Mouse (Mus musculus): ENCODE measurements around the gene Epb42. TPM values are rescaled to one million over a fixed set of nuclear protein-coding genes. Genes with fewer than 3 reads are reported as not detected.
A peak's percentile ranks its signal among the peaks of the same experiment; 100 is the strongest.

The Epb42 gene
- total and polyA plus RNA-seq, 2 experiments from 2014 or later: 0.12 TPM; not detected in 1

DNA sequence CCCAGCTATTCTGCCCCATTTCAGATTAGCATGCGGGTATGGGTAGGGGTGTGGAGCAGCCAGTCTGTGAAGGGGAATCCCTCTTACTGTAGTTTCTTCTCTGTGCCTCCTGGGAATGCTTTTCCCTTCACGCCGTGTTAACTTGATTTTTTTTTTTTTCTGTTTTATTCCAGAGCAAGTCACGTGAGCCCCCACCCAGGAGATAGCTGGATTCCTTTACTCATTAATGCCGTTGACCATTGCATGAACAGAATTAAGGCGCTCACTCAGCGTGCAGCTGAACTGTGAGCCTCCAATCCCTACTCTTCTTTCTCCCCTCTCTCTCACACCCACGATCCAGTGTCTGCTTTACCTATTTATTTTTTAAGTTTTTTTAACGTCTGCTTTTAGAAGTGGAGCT is 20.6 kb downstream of the Epb42 start:
- TF ChIP-seq CTCF (IDR thresholded peaks at IDR 0.05): no peak
- 87% methylated on average over 9 of the region's 9 CpGs for WGBS
- H3K4me3 ChIP-seq (ENCODE audit: low read depth, low read length): no peak overlapping the region
- no peaks in the 10 kb centered on the region for H3K27me3 ChIP-seq (ENCODE audit: insufficient read depth, low read length)
- no peak overlapping the region for H3K4me2 ChIP-seq (ENCODE audit: low read depth, low read length, poor library complexity, severe bottlenecking)
- DNase-seq (ENCODE audit: low spot score) (no peak), ATAC-seq (ENCODE audit: low FRiP score) (no peak)
- no peak overlapping the region for H3K9ac ChIP-seq (replicated peaks; ENCODE audit: low read length, poor library complexity, severe bottlenecking)
- H3K36me3 ChIP-seq (ENCODE audit: insufficient read depth, low read length): peaks cover 23% of the 10 kb centered on the region
- H3K9me3 ChIP-seq (ENCODE audit: low read length): no peaks in the 10 kb centered on the region
- no peaks in the 10 kb centered on the region for H3K4me1 ChIP-seq (ENCODE audit: insufficient read depth, low read length)
- H3K27ac ChIP-seq (ENCODE audit: low read depth, low read length): no peak overlapping the region

DNA sequence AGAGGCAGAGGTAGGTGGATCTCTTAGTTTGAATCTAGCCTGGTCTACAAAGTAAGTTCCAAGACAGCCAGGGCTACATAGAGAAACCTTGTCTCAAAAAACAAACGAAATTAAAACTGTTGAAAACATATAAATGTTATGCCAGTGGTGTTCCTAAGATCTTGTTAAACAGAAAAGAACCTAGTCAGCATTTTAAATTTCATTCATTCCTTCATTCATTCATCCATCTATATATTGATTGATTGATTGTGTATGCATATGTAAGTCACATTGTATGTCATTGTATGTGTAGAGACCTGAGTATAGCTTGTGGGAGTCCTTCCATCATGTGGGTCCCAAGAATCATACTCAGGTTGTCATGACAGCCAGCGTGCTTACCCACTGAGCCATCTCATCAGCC is 21.4 kb downstream of the Epb42 start:
- Histone ChIP-seq H3K4me3 (ENCODE audit: low read depth, low read length) (no peak overlapping the region), H3K9me3 (ENCODE audit: low read length) (no peaks in the 10 kb centered on the region), H3K27ac (ENCODE audit: low read depth, low read length) (no peak overlapping the region), H3K4me2 (ENCODE audit: low read depth, low read length, poor library complexity, severe bottlenecking) (no peak overlapping the region), H3K36me3 (ENCODE audit: insufficient read depth, low read length) (peaks cover 23% of the 10 kb centered on the region), H3K27me3 (ENCODE audit: insufficient read depth, low read length) (no peaks in the 10 kb centered on the region), H3K4me1 (ENCODE audit: insufficient read depth, low read length) (no peaks in the 10 kb centered on the region), H3K9ac (replicated peaks; ENCODE audit: low read length, poor library complexity, severe bottlenecking) (no peak overlapping the region)
- WGBS: 80% methylated on average over 2 of the region's 2 CpGs
- DNase-seq (ENCODE audit: low spot score): no peak
- ATAC-seq (ENCODE audit: low FRiP score): no peak
- no peak for TF ChIP-seq CTCF (IDR thresholded peaks at IDR 0.05)

DNA sequence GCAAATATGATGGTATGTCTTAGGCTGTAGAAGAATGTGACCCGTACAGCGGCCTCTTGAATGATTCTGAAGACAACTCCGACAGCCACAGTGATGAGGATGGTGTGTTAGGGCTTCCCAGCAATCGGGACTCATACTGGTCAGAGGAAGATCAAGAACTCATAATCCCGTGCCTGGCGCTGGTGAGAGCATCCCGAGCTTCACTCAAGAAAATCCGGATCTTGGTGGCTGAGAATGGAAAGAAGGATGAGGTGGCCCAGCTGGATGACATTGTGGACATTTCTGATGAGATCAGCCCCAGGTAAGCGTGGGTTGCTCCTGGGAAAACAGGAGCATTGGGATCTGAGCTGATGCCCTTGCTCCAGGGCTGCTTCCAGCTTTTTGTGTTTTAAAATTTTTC is 24.2 kb downstream of the Epb42 start:
- H3K4me1 ChIP-seq (ENCODE audit: insufficient read depth, low read length): peaks cover 7% of the 10 kb centered on the region; the same call in 1 of the 2 replicates
- TF ChIP-seq CTCF (IDR thresholded peaks at IDR 0.05): no peak
- H3K9me3 ChIP-seq (ENCODE audit: low read length): no peaks in the 10 kb centered on the region
- H3K9ac ChIP-seq (replicated peaks; ENCODE audit: low read length, poor library complexity, severe bottlenecking): no peak overlapping the region
- peaks cover 20% of the 10 kb centered on the region for H3K36me3 ChIP-seq (ENCODE audit: insufficient read depth, low read length)
- 93% methylated on average over 9 of the region's 9 CpGs for whole genome bisulfite sequencing
- no peak overlapping the region for H3K4me2 ChIP-seq (ENCODE audit: low read depth, low read length, poor library complexity, severe bottlenecking)
- H3K27ac ChIP-seq (ENCODE audit: low read depth, low read length): no peak overlapping the region
- DNase-seq (ENCODE audit: low spot score) (no peak), ATAC-seq (ENCODE audit: low FRiP score) (no peak)
- H3K4me3 ChIP-seq (ENCODE audit: low read depth, low read length): no peak overlapping the region
- no peaks in the 10 kb centered on the region for H3K27me3 ChIP-seq (ENCODE audit: insufficient read depth, low read length)

DNA sequence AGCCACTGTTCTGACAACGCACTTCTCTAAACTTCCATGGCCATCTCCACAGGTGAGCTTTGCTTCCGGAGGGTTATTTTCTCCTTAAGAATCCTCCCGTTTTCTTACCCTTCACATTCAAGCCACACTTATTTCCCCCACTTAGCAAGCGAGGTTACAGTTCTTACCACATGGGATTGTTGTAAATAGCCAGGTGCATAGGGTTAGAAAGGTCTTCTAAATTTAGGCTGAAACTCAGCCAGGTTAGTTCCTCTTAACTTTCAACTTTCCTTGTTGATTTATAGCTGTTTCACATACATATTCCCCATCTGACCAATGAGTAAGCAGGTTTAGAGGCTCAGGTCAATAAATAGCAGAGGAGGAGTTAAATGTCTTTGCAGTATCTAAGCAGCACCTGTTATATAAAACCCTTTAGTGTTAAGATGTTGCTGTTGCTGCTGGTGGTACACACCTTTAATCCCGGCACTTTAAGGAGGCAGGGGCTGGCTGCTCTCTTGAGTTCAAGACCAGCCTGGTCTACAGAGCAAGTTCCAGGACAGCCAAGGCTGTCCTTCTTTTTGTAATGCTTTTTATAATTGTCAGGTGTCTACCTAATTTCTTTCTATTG is 27.7 kb downstream of the Epb42 start:
- H3K9me3 ChIP-seq (ENCODE audit: low read length): no peaks in the 10 kb centered on the region
- no peak overlapping the region for H3K27ac ChIP-seq (ENCODE audit: low read depth, low read length)
- H3K4me3 ChIP-seq (ENCODE audit: low read depth, low read length): peak overlapping the region; percentile 85
- H3K27me3 ChIP-seq (ENCODE audit: insufficient read depth, low read length): no peaks in the 10 kb centered on the region
- H3K9ac ChIP-seq (replicated peaks; ENCODE audit: low read length, poor library complexity, severe bottlenecking): peak overlapping the region; percentile 64; the same call in 1 of the 2 replicates
- peak overlapping the region; percentile 79 for H3K4me2 ChIP-seq (ENCODE audit: low read depth, low read length, poor library complexity, severe bottlenecking)
- peaks cover 7% of the 10 kb centered on the region; the same call in 1 of the 2 replicates for H3K4me1 ChIP-seq (ENCODE audit: insufficient read depth, low read length)
- no peak for DNase-seq (ENCODE audit: low spot score)
- no peak for ATAC-seq (ENCODE audit: low FRiP score)
- no peak for TF ChIP-seq CTCF (IDR thresholded peaks at IDR 0.05)
- peaks cover 5% of the 10 kb centered on the region; the same call in 1 of the 2 replicates for H3K36me3 ChIP-seq (ENCODE audit: insufficient read depth, low read length)
- 24% methylated on average over 5 of the region's 5 CpGs for WGBS

DNA sequence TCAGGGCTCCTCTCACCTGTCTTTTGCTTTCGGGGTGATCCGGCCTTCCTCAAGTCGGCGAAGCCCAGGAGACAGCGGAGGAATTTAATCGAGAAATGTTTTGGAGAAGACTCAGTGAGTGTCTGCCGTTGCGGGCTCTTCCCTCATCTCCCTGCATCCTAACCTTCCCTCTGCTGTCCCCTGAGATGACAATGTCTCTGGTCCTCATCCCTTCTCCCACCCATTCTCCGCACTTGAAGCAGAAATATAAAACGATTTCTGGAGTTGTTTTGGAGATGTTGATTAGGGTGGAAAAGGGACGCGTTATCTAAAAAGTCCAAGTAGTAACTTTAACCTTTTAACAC is 28.2 kb downstream of the Epb42 start:
- peaks cover 5% of the 10 kb centered on the region; the same call in 1 of the 2 replicates for H3K36me3 ChIP-seq (ENCODE audit: insufficient read depth, low read length)
- no peaks in the 10 kb centered on the region for H3K27me3 ChIP-seq (ENCODE audit: insufficient read depth, low read length)
- DNase-seq (ENCODE audit: low spot score) (no peak), ATAC-seq (ENCODE audit: low FRiP score) (peak; percentile 38)
- peak overlapping the region; percentile 79 for H3K4me2 ChIP-seq (ENCODE audit: low read depth, low read length, poor library complexity, severe bottlenecking)
- peak overlapping the region; percentile 85 for H3K4me3 ChIP-seq (ENCODE audit: low read depth, low read length)
- no peak for TF ChIP-seq CTCF (IDR thresholded peaks at IDR 0.05)
- 1% methylated on average over 12 of the region's 12 CpGs for WGBS
- H3K9me3 ChIP-seq (ENCODE audit: low read length): no peaks in the 10 kb centered on the region
- H3K9ac ChIP-seq (replicated peaks; ENCODE audit: low read length, poor library complexity, severe bottlenecking): peak overlapping the region; percentile 64
- H3K27ac ChIP-seq (ENCODE audit: low read depth, low read length): peak overlapping the region; percentile 68
- H3K4me1 ChIP-seq (ENCODE audit: insufficient read depth, low read length): peaks cover 7% of the 10 kb centered on the region; the same call in 1 of the 2 replicates

DNA sequence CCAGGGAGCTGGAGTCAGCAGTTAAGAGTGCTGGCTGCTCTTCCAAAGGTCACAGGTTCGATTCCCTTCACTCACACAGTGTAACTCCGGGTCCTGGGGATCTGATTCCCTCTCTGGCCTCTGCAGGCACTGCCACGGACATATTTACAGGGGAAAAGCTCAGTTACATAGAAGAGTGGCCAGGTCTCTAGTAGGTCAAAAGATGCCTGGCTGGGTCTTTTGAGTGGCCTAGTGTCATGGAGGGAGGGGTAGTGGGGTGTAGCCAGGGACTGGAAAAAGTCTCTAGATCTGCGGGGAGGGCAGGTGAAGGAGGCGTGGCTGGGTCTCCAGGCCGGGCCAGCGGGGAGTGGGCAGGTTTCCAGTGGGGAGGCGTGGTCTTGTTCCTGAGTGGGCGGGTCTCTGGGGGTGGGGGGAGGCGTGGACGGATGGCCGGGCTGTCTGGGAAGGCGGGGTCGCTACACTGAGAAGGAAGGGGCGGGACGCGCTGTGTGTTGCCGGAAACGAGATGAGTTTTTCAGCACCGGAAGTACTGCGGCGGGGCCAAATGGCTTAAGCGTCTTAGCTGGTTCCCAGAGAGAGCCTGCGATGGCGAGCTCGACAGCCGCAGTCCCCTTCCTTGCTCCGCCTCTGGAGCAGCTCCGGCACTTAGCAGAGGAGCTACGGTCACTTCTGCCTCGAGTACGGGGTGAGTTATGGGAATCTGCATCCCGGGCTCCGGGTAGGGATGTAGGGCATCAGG is 28.8 kb downstream of the Epb42 start, which contains the start of gene Ccndbp1:
Gene Ccndbp1, plus strand, starts transcription at position 479 of the 739 bp plus-strand sequence.
- ATAC-seq (ENCODE audit: low FRiP score) (peak; percentile 95), DNase-seq (ENCODE audit: low spot score) (peak; percentile 94)
- Histone ChIP-seq H3K9me3 (ENCODE audit: low read length) (no peaks in the 10 kb centered on the region), H3K27me3 (ENCODE audit: insufficient read depth, low read length) (no peaks in the 10 kb centered on the region), H3K9ac (replicated peaks; ENCODE audit: low read length, poor library complexity, severe bottlenecking) (peak within 1 kb of the TSS; percentile 64), H3K36me3 (ENCODE audit: insufficient read depth, low read length) (peaks cover 5% of the 10 kb centered on the region; the same call in 1 of the 2 replicates), H3K27ac (ENCODE audit: low read depth, low read length) (peak within 1 kb of the TSS; percentile 68), H3K4me2 (ENCODE audit: low read depth, low read length, poor library complexity, severe bottlenecking) (peak within 1 kb of the TSS; percentile 79), H3K4me1 (ENCODE audit: insufficient read depth, low read length) (peaks cover 7% of the 10 kb centered on the region; the same call in 1 of the 2 replicates), H3K4me3 (ENCODE audit: low read depth, low read length) (peak within 1 kb of the TSS; percentile 85)
- 2% methylated on average over 33 of the region's 34 CpGs for WGBS
- TF ChIP-seq CTCF (IDR thresholded peaks at IDR 0.05): no peak

Data from midbrain, postnatal 0 days (tissue).